In the genomic region with DNA sequence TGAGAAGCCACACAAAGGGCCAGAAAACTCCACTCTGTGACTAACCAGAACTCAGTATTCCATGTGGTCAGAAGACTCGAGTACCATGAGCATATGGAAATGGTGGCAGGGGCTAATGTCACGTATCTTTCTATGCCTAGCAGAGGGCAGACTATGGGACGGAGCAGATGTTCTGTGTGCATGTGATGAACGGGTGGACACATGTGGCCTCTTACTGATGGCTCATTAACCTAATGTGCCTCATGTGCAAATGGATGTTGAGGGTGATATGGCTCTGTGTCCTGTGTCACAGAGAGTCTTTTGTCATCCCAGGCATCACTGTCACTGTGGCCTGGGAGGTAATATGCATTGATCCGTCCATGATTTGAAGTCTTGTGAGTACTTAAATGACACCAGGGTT, we compare ENCODE assay signal across 20 mouse cellular contexts.
DNase-seq lines count a peak whose midpoint lies in the region; ATAC-seq and TF ChIP-seq lines count a peak whose summit lies in the region.
"Had no signal": no experiment of that assay in that cellular context is flagged by ENCODE, and none has a peak within 500 bp of the region (broad histone marks: within the 10 kb centered on the region; RNA-seq: fewer than 3 reads in every experiment).

No protein-coding gene starts in this region.

- H3K4me1 ChIP-seq in hindbrain, embryonic 12.5 days = peaks cover 6% of the 10 kb centered on the region; the same call in 1 of the 2 replicates
- peaks cover 6% of the 10 kb centered on the region for H3K4me1 ChIP-seq in hindbrain, postnatal 0 days (ENCODE audit: insufficient read depth, low read length)
- H3K4me1 ChIP-seq in hindbrain, embryonic 14.5 days (replicated peaks; ENCODE audit: control insufficient read depth, insufficient read depth, low read length) = peaks cover 10% of the 10 kb centered on the region; the same call in 1 of the 2 replicates
- H3K4me1 ChIP-seq: heart, embryonic 13.5 days; intestine, embryonic 15.5 days had no signal

- no peaks in the 10 kb centered on the region for H3K36me3 ChIP-seq in hindbrain, embryonic 12.5 days
- no peaks in the 10 kb centered on the region for H3K36me3 ChIP-seq in hindbrain, postnatal 0 days (ENCODE audit: insufficient read depth, low read length)
- no peaks in the 10 kb centered on the region for H3K36me3 ChIP-seq in hindbrain, embryonic 14.5 days (replicated peaks; ENCODE audit: control insufficient read depth, insufficient read depth)
- H3K36me3 ChIP-seq: embryonic facial prominence, embryonic 10.5 days; heart, embryonic 13.5 days; intestine, embryonic 15.5 days had no signal

- no peak overlapping the region for H3K4me3 ChIP-seq in hindbrain, embryonic 12.5 days
- H3K4me3 ChIP-seq in hindbrain, postnatal 0 days (ENCODE audit: low read length) = no peak overlapping the region
- H3K4me3 ChIP-seq in hindbrain, embryonic 14.5 days (replicated peaks; ENCODE audit: low read length) = no peak overlapping the region
- H3K4me3 ChIP-seq: embryonic facial prominence, embryonic 10.5 days; heart, embryonic 13.5 days; intestine, embryonic 15.5 days had no signal

- no peak overlapping the region for H3K9ac ChIP-seq in hindbrain, embryonic 12.5 days
- H3K9ac ChIP-seq in hindbrain, postnatal 0 days (replicated peaks; ENCODE audit: low read length) = no peak overlapping the region
- no peak overlapping the region for H3K9ac ChIP-seq in hindbrain, embryonic 14.5 days
- H3K9ac ChIP-seq: heart, embryonic 13.5 days; intestine, embryonic 15.5 days had no signal

- H3K9me3 ChIP-seq in hindbrain, embryonic 12.5 days (replicated peaks) = no peaks in the 10 kb centered on the region
- no peaks in the 10 kb centered on the region for H3K9me3 ChIP-seq in hindbrain, postnatal 0 days (ENCODE audit: low read length)
- no peaks in the 10 kb centered on the region for H3K9me3 ChIP-seq in hindbrain, embryonic 14.5 days (ENCODE audit: control insufficient read depth, low read length)
- H3K9me3 ChIP-seq: embryonic facial prominence, embryonic 10.5 days; heart, embryonic 13.5 days; intestine, embryonic 15.5 days had no signal

- H3K27me3 ChIP-seq in hindbrain, embryonic 12.5 days = no peaks in the 10 kb centered on the region
- H3K27me3 ChIP-seq in hindbrain, postnatal 0 days (ENCODE audit: insufficient read depth, low read length) = no peaks in the 10 kb centered on the region
- no peaks in the 10 kb centered on the region for H3K27me3 ChIP-seq in hindbrain, embryonic 14.5 days (ENCODE audit: control insufficient read depth, insufficient read depth, low read length)
- H3K27me3 ChIP-seq: CH12.LX; heart, embryonic 13.5 days; intestine, embryonic 15.5 days; Patski had no signal

- WGBS in hindbrain, embryonic 12.5 days = 47% methylated on average over 5 of the region's 5 CpGs
- 65% methylated on average over 5 of the region's 5 CpGs for WGBS in hindbrain, postnatal 0 days
- WGBS in hindbrain, embryonic 14.5 days = 43% methylated on average over 5 of the region's 5 CpGs

- ATAC-seq in hindbrain, embryonic 12.5 days (ENCODE audit: low FRiP score) = peak; percentile 72; the same call in 1 of the 2 replicates
- no peak for ATAC-seq in hindbrain, postnatal 0 days
- ATAC-seq in hindbrain, embryonic 14.5 days (ENCODE audit: low FRiP score) = 0 out of 2 replicates have a peak, but pooled peaks have one; percentile 37
- ATAC-seq: activated CD4-positive, CD25-positive, alpha-beta regulatory T cell, adult 4 months; forebrain, embryonic 14.5 days; intestine, embryonic 15.5 days; Patski had no signal

- no peak overlapping the region; the same call in 1 of the 2 replicates for H3K27ac ChIP-seq in hindbrain, embryonic 12.5 days
- H3K27ac ChIP-seq in hindbrain, postnatal 0 days = no peak overlapping the region
- H3K27ac ChIP-seq in hindbrain, embryonic 14.5 days = no peak overlapping the region
- H3K27ac ChIP-seq: embryonic facial prominence, embryonic 10.5 days; heart, embryonic 13.5 days; intestine, embryonic 15.5 days had no signal

- no peak for TF ChIP-seq CTCF in hindbrain, postnatal 0 days (IDR thresholded peaks at IDR 0.05; ENCODE audit: low read depth)

- peak; percentile 13 for DNase-seq in embryo, embryonic 11 days
- DNase-seq in embryo, embryonic 10 days (ENCODE audit: low spot score) = no peak
- DNase-seq in hindbrain, postnatal 0 days (ENCODE audit: low spot score) = no peak
- DNase-seq in hindbrain, embryonic 14.5 days (ENCODE audit: low spot score) = no peak
- DNase-seq in retina, embryonic 14.5 days (ENCODE audit: low spot score) = peak; percentile 40
- DNase-seq in adrenal gland, adult (ENCODE audit: inconsistent age in 2 of 2, low spot score in 1 of 2) = no peak
- DNase-seq: adrenal gland, adult 8-10 months; adrenal gland, postnatal 36 days; cerebellum, adult 2 months; cerebellum, postnatal 10 days; gastrocnemius, postnatal 36 days; heart, postnatal 36 days had no signal

- H3K4me2 ChIP-seq in hindbrain, embryonic 12.5 days (replicated peaks) = no peak overlapping the region
- no peak overlapping the region for H3K4me2 ChIP-seq in hindbrain, postnatal 0 days (ENCODE audit: low read depth, low read length)
- H3K4me2 ChIP-seq in hindbrain, embryonic 14.5 days (replicated peaks) = no peak overlapping the region
- H3K4me2 ChIP-seq: heart, embryonic 13.5 days; intestine, embryonic 15.5 days had no signal

Comparison
In these comparisons a context has a peak if more than half of its experiments do, and no peak if none do; other contexts are left out.
1. DNase-seq: peak in embryo, embryonic 11 days (single experiment) and retina, embryonic 14.5 days (single experiment); none in embryo, embryonic 10 days (single experiment), hindbrain, postnatal 0 days (single experiment), hindbrain, embryonic 14.5 days (single experiment) and adrenal gland, adult (0 of 2).